Mouse (Mus musculus): ENCODE data around the gene Gm17190. TPM values are rescaled to one million over a fixed set of nuclear protein-coding genes. Genes with fewer than 3 reads are reported as not detected.
"Not testable (repeated sequence)": the region's sequence is repeated elsewhere in the genome, so short reads cannot be mapped to it uniquely, and the experiment has no call there.

The Gm17190 gene
- not detected in 2 replicates for polyA plus RNA-seq (2016; fragmentation: Nextera tagmentation; extraction: Ambion mirVana)

DNA sequence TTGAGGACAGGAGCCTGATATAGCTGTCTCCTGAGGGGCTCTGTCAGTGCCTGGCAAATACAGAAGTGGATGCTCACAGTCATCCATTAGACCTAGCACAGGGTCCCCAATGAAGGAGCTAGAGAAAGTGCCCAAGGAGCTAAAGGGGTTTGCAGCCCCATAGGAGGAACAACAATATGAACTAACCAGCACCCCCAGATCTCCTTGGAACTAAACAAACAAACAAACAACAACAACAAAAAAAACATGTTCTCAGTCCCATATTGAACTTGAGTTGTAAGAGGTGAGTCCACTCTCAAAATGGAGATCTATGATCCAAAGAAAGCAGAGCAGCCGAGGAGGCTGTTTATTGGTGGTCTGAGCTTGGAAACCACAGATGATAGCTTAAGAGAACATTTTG lies at the start of gene Gm17190:
Gene Gm17190, plus strand, starts transcription at position 301 of the 400 bp plus-strand sequence.
- not testable (repeated sequence) for H3K36me3 ChIP-seq; H3K9me3 ChIP-seq (replicated peaks); H3K4me1 ChIP-seq; DNase-seq (ENCODE audit: low spot score); H3K27ac ChIP-seq (replicated peaks); H3K4me3 ChIP-seq; H3K27me3 ChIP-seq (ENCODE audit: low read depth, poor library complexity, severe bottlenecking)
- 93% methylated on average over 1 of the region's 1 CpGs for WGBS

DNA sequence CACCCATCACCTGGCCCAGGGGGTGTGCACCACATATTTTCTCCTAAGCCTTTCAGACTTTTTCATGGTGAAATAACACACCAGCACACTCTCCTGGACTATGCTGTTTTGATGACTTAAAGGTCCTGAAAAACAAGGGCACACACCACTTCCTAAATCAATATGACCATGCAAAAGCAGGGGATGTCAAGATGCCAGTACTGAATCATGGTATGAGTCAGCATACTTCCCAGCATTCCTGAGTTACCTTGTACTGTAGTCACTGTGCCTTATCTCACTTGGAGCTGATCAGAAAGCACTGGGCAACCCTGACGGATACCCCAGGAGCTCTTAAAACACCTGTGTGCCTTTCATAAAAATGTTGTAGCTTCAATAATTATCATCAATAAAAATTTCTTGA lies 42.3 kb upstream of the Gm17190 start:
- DNase-seq (ENCODE audit: low spot score), result no peak
- Histone ChIP-seq H3K27ac (replicated peaks) (no peak overlapping the region), H3K27me3 (ENCODE audit: low read depth, poor library complexity, severe bottlenecking) (no peaks in the 10 kb centered on the region), H3K4me3 (no peak overlapping the region), H3K4me1 (no peaks in the 10 kb centered on the region), H3K36me3 (no peaks in the 10 kb centered on the region), H3K9me3 (replicated peaks) (no peaks in the 10 kb centered on the region)
- WGBS, result 83% methylated on average over 1 of the region's 1 CpGs

DNA sequence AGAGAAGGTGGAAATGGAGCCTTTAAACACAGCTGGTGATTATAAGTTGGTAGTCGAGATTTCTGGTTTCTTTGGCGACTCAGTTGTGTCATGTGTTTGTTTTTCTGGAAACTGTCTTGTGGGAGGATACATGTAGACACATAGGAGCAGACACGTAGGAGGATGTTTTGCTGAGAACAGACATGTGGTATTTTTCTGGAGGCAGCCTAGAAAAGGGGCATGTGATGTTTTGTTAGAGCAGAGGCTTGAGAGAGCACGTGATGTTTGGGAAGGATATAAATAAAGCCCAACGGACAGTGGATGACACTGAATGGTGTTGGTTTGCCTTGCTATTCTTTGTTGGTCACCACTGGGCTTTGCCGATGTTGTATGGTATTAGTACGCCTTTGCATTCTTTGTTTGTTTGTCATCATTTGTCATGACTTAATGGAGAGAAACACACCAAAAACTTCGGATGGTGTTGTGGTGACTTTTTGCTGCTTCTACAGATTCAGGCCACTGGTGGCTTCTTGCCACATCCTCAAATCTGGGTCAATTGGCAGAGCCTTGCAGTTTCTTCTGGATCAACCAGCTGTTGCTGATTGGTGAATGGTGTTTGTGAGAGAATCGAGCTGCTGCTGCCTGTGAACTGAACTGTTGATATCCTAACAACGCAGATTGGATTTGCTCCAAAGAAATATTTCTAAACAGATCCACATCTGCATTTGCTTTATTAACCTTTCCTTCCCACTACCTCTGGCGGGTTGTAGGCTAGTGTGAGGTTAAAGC lies 41.4 kb upstream of the Gm17190 start:
- Histone ChIP-seq H3K36me3 (no peaks in the 10 kb centered on the region), H3K9me3 (replicated peaks) (no peaks in the 10 kb centered on the region), H3K4me1 (peaks cover 3% of the 10 kb centered on the region), H3K4me3 (no peak overlapping the region), H3K27me3 (ENCODE audit: low read depth, poor library complexity, severe bottlenecking) (no peaks in the 10 kb centered on the region), H3K27ac (replicated peaks) (no peak overlapping the region)
- WGBS, result 87% methylated on average over 11 of the region's 11 CpGs
- no peak for DNase-seq (ENCODE audit: low spot score)

DNA sequence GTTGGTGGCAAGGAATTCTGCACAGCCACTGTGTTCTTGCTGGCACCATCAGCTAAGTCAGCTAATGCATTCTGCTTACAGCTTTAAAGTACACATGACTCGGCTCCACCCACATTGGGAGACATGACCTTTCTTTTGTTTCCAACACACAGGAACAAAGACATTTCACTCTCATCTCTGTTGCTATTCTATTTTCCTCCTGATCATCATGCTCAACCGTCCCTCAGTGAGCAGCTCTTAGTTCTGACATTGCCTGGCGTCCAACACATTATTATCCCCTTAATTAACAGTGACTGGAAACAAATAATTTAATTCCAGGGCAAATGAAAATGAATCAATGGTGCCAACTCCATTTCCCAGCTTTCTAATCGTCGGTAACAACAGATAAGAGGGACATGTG lies 36.5 kb upstream of the Gm17190 start:
- Histone ChIP-seq H3K4me1 (peaks cover 4% of the 10 kb centered on the region), H3K36me3 (no peaks in the 10 kb centered on the region), H3K9me3 (replicated peaks) (no peaks in the 10 kb centered on the region), H3K4me3 (no peak overlapping the region), H3K27me3 (ENCODE audit: low read depth, poor library complexity, severe bottlenecking) (no peaks in the 10 kb centered on the region), H3K27ac (replicated peaks) (no peak overlapping the region)
- DNase-seq (ENCODE audit: low spot score), result no peak
- 60% methylated on average over 5 of the region's 5 CpGs for WGBS

DNA sequence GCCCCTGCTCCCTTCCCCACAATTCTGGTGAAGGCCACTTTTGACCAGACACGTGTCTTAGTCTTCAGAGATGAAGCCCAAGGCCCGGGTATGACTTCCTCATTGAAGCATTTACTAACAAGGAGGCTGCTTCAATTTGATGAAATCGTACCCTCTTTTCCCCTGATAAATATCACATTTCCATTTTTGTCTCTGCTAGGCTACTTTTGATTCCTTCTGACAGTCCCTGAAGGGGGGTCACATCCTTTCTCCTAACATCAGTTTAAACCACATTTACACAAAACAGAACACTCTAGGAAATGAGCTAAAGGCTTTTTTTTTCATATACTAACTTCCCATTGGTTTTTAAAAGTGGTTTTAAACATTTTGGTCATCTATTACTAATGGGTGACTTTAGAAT lies 29.1 kb upstream of the Gm17190 start:
- Histone ChIP-seq H3K4me1 (no peaks in the 10 kb centered on the region), H3K27ac (replicated peaks) (no peak overlapping the region), H3K9me3 (replicated peaks) (no peaks in the 10 kb centered on the region), H3K4me3 (no peak overlapping the region), H3K36me3 (no peaks in the 10 kb centered on the region), H3K27me3 (ENCODE audit: low read depth, poor library complexity, severe bottlenecking) (no peaks in the 10 kb centered on the region)
- 89% methylated on average over 3 of the region's 3 CpGs for WGBS
- DNase-seq (ENCODE audit: low spot score), result no peak

DNA sequence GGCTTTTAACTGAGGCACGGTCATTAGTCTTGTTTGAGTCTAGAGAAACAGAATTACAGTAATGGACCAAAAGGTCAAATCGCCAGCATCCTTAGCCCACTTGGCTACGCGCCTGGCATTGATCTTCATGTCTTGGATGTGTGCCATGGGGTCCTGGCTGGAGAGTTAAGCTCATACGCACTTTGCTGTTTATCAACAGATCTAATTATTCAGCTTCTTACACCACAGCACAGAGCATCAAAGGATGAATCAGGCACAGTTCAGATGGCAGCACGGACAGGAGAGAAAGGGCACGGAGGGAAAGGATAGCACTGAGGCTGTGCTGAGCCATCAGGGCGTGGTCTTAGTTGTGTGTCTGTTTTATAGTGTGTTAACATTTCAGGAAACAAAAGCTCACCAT lies 8.3 kb upstream of the Gm17190 start:
- no peaks in the 10 kb centered on the region for H3K36me3 ChIP-seq
- H3K4me3 ChIP-seq, result no peak overlapping the region
- WGBS, result 84% methylated on average over 8 of the region's 8 CpGs
- no peak overlapping the region for H3K27ac ChIP-seq (replicated peaks)
- H3K9me3 ChIP-seq (replicated peaks), result no peaks in the 10 kb centered on the region
- H3K4me1 ChIP-seq, result no peaks in the 10 kb centered on the region
- no peaks in the 10 kb centered on the region for H3K27me3 ChIP-seq (ENCODE audit: low read depth, poor library complexity, severe bottlenecking)
- DNase-seq (ENCODE audit: low spot score), result no peak

DNA sequence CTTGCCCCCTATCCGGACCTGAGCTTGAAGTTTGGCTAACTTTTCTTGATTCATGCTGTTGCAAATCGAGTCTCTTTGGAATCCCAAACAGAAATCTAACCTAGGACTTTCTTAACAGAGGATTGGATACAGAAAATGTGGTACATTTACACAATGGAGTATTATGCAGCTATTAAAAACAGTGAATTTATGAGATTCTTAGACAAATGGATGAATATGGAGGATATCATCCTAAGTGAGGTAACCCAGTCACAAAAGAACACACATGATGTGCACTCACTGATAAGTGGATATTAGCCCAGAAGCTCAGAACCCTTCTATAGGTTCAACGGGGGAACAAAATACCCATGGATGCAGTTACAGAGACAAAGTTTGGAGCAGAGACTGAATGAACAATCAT lies 578 bp upstream of the Gm17190 start, which contains the start of gene Gm20075:
Gene Gm20075, minus strand, starts transcription at position 101 of the 400 bp plus-strand sequence.
- WGBS, result 88% methylated on average over 3 of the region's 3 CpGs
- H3K4me3 ChIP-seq, result not testable (repeated sequence)

DNA sequence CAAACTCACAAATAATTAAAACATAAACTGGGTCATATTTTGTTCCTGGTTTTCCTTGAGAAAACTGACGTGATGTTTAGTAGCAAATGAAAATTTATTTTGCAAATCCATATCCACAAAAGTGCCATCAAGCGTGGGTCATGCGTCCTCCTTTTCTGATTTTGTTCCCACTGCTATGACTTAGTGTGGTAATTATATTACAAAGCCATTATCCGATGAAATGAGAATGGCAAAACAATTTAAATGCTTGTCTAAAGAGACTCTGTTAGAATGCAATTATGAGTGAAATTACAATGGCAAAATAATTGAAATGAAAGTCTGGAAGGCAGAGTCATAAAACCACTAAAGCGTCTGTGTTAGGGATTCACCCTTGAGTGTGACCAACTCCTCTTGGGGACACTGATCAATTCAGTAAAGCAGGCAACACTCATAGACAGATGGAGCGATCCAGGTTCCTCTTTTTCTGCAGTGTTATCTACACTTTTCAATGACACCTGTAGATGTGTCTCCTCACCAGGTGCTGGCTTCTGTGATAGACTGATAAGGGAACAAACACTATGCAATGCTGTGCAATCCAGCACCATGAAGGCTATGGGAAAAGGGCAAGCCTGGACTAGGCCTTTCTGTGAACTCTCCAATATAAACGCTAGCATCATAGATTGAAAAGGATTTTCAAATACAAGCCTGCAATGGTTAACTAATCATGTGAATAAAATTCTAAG lies 3.9 kb downstream of the Gm17190 start:
- Histone ChIP-seq H3K27ac (replicated peaks) (no peak overlapping the region), H3K9me3 (replicated peaks) (no peaks in the 10 kb centered on the region), H3K27me3 (ENCODE audit: low read depth, poor library complexity, severe bottlenecking) (no peaks in the 10 kb centered on the region), H3K36me3 (no peaks in the 10 kb centered on the region), H3K4me3 (no peak overlapping the region), H3K4me1 (peaks cover 2% of the 10 kb centered on the region; the same call in 1 of the 2 replicates)
- no peak for DNase-seq (ENCODE audit: low spot score)
- 89% methylated on average over 7 of the region's 7 CpGs for WGBS

More for the DNA sequence above, 578 bp upstream of the Gm17190 start, which contains the start of gene Gm20075:
- H3K36me3 ChIP-seq; H3K27ac ChIP-seq (replicated peaks); H3K4me1 ChIP-seq; H3K9me3 ChIP-seq (replicated peaks); DNase-seq (ENCODE audit: low spot score); H3K27me3 ChIP-seq (ENCODE audit: low read depth, poor library complexity, severe bottlenecking): not testable (repeated sequence)

DNA sequence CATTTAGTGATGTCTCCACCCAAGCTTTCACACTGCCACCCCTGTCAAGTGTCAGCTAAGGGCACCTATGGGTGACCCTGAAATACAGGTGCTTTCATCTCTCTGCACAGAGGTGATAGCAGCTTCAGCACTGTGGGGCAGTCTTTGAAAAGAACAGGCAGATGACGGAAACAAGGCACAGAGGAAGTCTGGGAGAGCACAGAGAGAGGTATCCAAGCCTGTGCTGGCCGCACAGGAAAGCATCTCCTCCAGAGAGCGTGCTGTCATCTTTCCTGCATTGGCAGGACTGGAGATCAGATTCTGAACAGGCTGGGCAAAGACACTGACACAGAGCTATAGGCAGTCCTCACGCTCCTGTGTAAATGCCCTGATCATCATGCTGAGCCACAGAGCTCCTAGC lies 9.1 kb downstream of the Gm17190 start:
- Histone ChIP-seq H3K4me3 (no peak overlapping the region), H3K36me3 (no peaks in the 10 kb centered on the region), H3K27me3 (ENCODE audit: low read depth, poor library complexity, severe bottlenecking) (no peaks in the 10 kb centered on the region), H3K9me3 (replicated peaks) (no peaks in the 10 kb centered on the region), H3K27ac (replicated peaks) (no peak overlapping the region), H3K4me1 (peaks cover 6% of the 10 kb centered on the region; the same call in 1 of the 2 replicates)
- WGBS, result 79% methylated on average over 4 of the region's 4 CpGs
- DNase-seq (ENCODE audit: low spot score), result no peak

DNA sequence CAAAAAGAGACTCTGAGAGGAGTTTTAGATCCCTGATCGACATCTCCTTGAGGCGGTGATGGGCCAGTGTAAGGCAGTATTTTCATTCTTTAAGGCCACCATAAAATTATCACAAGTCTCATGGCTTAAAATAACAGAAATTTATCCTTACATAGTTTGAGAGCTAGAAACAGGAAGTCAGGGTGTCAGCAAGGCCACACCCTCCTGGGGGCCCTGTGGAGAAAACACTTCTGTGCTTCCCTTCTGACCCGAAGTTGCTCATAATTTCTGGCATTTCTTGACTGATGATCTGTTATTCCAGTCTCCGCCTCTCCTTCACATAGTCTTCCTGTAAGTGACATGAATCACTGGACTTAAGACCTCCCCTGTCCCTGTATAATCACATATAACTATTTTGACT lies 24.5 kb downstream of the Gm17190 start:
- H3K9me3 ChIP-seq (replicated peaks), result no peaks in the 10 kb centered on the region
- no peak overlapping the region for H3K27ac ChIP-seq (replicated peaks)
- no peak for DNase-seq (ENCODE audit: low spot score)
- H3K4me3 ChIP-seq, result no peak overlapping the region
- WGBS, result 85% methylated on average over 4 of the region's 4 CpGs
- H3K4me1 ChIP-seq, result no peaks in the 10 kb centered on the region
- H3K27me3 ChIP-seq (ENCODE audit: low read depth, poor library complexity, severe bottlenecking), result no peaks in the 10 kb centered on the region
- H3K36me3 ChIP-seq, result no peaks in the 10 kb centered on the region

DNA sequence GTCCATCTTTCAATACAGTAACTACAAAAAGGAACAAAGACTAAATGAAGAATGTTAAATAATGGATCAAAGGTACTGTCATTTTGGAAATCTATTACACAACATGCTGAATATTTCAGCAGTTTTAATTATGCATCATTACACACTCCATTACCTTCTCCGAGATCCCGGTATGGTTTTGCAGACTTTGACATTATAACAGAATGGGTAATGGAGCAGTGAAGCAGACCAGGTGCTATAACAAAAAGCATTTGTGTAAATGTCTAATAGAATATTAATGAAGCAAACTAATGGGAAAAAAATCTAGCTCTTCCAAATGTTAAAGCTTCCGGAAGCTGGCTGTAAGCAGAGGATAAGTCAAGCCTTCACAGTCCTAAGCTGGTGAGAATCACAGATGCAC lies 28.9 kb downstream of the Gm17190 start:
- Histone ChIP-seq H3K36me3 (no peaks in the 10 kb centered on the region), H3K4me1 (no peaks in the 10 kb centered on the region), H3K27me3 (ENCODE audit: low read depth, poor library complexity, severe bottlenecking) (no peaks in the 10 kb centered on the region), H3K4me3 (no peak overlapping the region), H3K27ac (replicated peaks) (no peak overlapping the region), H3K9me3 (replicated peaks) (no peaks in the 10 kb centered on the region)
- DNase-seq (ENCODE audit: low spot score), result no peak
- WGBS, result 88% methylated on average over 3 of the region's 3 CpGs

DNA sequence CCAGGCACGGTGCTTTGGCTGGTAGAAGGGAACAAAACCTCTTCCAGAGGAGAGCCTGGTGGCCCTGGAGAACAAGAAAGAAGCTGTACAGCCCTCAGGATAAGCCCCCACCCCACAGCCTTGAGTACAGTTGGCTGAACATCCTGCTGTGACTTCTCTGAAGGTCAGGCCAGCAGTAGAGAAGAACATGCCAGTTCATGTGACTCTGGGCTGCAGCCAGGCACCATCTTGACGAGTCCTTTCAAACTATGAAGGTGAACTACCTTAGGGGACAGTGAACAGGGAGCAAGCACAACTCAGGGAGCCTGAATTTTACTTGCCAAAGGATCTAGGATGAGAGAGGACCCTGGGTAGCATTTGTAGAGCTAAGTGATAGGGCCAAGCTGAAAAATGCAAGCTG lies 30.9 kb downstream of the Gm17190 start:
- no peak overlapping the region for H3K4me3 ChIP-seq
- H3K36me3 ChIP-seq, result no peaks in the 10 kb centered on the region
- H3K27me3 ChIP-seq (ENCODE audit: low read depth, poor library complexity, severe bottlenecking), result no peaks in the 10 kb centered on the region
- WGBS, result 75% methylated on average over 2 of the region's 2 CpGs
- H3K9me3 ChIP-seq (replicated peaks), result no peaks in the 10 kb centered on the region
- H3K4me1 ChIP-seq, result no peaks in the 10 kb centered on the region
- DNase-seq (ENCODE audit: low spot score), result no peak
- no peak overlapping the region for H3K27ac ChIP-seq (replicated peaks)

DNA sequence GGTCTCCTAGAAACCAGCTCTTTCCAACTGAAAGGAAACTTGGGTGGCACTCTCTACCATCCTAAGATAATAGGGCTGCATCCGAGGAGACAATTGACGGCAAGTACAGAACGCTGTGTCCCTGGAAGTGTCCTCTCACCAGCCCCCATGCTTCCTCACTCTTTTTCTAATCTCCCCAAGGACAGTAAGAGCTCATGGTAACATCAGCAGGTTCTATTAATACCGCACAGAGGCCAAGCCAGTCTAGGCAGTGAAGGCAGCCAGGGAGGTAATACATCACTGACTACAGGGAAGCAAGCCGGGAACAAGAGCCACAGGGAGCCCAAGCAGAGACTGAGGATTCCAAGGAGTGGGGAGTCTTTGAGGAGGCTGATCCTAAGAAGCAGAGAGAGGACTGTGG lies 43.2 kb downstream of the Gm17190 start:
- Histone ChIP-seq H3K27ac (replicated peaks) (no peak overlapping the region), H3K4me1 (0 out of 2 replicates have a peak, but pooled peaks cover 2% of the 10 kb centered on the region), H3K4me3 (no peak overlapping the region), H3K36me3 (no peaks in the 10 kb centered on the region), H3K9me3 (replicated peaks) (no peaks in the 10 kb centered on the region), H3K27me3 (ENCODE audit: low read depth, poor library complexity, severe bottlenecking) (peaks cover 36% of the 10 kb centered on the region)
- 71% methylated on average over 5 of the region's 5 CpGs for WGBS
- DNase-seq (ENCODE audit: low spot score), result no peak
